Mouse (Mus musculus): ENCODE measurements around the gene Agmo. TPM values are rescaled to one million over a fixed set of nuclear protein-coding genes. Genes with fewer than 3 reads are reported as not detected.
A peak's percentile ranks its signal among the peaks of the same experiment; 100 is the strongest.

The Agmo gene
- total RNA-seq, 2 experiments from 2014 or later = 1.3 to 1.6 TPM

DNA sequence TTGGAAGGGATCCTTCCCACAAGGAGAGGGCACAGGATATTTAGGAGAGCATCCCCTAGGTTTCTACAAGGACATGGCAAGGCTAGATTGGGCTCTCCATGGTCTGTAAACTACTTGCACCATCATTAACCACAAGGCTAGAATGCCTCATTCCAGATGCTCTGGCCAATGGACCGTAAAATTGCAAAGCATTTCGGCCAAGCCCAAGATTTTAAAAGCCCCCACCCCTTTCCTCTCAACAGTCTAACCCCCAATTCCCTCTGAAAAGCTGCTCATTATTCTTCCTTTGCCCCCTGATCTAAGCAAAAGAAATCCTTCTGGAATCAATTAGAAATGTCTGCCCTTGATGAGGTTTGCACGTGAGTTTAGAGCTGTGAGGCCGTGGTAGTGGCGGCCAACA, 185.3 kb downstream of the Agmo start:
- no peak for DNase-seq (ENCODE audit: low spot score)

DNA sequence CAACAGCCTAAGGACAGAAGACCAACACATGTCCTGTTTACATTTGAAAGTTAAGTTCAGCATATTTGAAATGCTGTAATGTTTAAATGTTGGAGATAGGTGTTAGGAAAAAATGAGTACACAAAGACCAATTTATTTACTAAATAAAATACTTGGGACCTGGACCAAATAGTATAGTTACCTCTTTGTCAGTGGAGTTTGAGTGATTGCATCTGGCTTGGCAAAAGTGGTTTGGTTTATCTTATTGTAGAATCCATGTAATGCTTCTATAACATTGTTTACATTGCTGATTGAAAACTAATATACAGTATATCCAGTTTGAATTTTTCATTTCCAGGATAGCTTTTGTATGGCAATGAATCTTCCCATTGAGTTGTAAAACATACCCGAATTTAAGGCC, 193.0 kb downstream of the Agmo start:
- no peak for DNase-seq (ENCODE audit: low spot score)

DNA sequence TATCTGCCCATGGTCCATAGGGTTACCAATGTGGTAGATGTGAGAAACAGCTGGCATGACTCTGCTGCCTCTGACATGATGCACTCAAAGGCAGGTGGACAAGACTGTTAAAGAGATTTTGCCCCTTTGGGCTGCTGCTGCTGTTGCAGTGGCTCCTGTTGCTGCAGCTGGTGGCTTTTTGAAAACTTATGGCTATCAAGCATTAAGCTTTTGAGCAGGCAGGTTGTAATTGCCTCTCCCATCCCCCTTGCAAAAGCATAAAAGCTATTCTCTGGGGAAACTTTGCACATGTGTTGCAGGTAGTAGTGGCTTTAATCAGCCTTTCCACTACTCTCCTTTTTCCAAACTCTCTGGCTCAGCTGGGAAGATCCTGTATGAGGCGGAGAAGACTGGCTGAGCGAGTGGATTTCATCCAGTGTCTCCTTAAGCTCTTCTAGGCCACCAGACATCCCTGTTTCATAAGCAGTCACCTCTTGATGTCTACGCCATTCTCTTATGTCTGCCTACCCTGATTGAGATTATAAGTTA, 201.1 kb downstream of the Agmo start:
- no peak for DNase-seq (ENCODE audit: low spot score)

DNA sequence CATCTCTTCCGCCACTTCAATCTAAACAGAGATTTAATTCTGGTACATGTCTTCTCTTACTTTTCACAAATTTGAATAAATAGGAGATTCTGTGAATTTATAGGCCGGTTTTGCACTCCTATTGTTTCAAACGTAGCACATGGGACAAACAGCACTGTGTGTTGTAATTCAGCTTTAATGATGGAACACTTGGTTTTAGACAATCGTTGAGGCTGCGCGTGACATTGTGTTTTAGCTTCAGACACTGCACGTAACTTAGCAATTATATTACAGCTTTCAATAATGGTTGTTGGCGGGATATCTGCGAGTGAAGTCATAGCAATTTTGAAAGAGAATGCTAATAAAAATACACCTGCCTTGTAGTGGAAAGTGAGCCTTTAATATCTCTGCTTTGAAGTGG, 203.8 kb downstream of the Agmo start:
- DNase-seq (ENCODE audit: low spot score) = no peak

DNA sequence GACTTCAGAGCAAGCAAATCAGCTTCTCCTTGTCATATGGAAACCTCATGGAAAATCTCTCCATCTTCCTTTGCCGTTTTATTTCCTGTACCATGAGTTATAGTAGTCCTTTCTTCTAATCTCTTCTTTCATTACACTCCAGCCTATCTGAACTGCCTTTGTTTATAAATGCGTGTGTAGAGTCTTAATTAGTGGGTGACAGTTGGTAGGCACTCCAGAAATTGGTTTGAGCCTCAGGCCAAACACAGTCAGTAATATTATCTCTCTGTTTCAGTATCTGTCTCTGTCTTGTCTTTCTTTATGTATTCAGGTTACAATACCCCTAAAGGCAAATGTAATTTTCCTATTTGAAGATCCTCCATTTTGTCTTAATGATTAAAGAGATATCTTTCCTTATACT, 208.2 kb downstream of the Agmo start:
- no peak for DNase-seq (ENCODE audit: low spot score)

DNA sequence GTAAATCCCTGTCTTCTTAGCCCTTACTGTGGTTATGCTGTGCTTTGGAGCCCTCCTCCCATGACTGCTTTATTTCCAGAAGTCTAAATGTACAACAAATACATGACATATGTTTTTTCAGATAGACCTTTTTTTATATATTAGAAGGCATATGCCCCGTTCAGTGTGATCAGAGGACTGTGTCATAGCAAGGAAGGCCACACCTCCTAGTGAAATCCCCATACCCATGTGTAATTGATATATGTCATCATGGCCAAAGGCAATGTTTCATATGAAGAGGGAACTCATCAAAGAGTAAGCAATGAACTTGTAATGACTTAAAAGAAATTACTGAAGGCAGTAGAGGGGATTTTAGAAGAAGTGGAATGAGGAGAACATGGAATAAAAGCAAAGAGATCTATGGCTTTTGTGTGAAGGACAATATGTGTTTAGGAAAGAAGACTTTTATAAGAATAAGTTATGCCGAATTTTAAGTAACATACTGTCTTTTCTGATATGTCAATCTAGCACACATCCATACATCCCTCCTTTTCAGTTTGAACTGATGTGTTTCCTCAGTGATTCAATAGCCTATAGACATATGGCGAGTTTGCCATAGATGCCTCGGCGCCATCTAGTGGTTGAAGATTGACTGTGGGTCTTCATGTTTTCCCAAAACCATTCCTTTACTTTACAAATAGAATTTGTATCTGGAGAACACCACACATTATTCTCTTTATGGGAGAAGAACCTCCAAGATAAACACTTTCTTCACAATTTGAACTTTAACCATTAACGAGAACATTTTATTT, 209.1 kb downstream of the Agmo start:
- peak; percentile 45 for DNase-seq (ENCODE audit: low spot score)

DNA sequence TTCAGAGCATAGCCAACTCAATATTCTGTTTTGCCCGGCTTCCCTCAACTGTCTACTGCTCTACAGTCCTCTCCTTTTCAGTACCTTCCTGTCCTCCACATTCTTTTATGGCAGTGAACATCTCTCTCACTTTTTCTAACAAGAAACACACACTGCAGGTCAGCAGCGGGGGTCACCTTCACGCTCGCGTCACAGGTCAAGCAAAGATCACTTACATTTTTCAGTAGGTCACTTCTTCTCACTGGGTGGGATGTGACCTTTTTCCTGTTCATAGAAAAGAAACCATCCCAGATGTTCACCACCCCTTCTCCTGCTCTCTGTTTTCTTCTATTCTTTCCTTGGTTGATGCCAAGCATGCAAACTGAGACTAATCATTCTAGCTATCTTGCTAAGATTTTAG, 230.2 kb downstream of the Agmo start:
- no peak for DNase-seq (ENCODE audit: low spot score)

DNA sequence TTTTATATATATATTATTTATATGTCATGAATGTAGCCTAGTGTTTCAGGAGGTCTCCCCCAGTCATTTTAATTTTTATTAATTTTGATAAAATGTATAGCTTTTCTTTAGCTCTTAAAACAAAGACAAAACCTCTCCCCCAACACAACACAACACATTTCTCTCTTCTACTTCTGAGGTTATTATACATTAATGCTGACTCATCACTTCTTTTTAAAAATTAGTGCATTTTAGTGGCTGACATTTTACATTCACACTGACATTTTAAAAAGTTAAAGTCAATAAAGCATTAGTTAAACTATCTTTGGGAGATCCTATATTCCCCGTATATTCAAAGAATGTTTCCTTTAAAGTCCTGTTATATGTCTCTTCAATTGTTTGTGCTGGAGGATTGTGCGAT, 235.4 kb downstream of the Agmo start:
- no peak for DNase-seq (ENCODE audit: low spot score)

DNA sequence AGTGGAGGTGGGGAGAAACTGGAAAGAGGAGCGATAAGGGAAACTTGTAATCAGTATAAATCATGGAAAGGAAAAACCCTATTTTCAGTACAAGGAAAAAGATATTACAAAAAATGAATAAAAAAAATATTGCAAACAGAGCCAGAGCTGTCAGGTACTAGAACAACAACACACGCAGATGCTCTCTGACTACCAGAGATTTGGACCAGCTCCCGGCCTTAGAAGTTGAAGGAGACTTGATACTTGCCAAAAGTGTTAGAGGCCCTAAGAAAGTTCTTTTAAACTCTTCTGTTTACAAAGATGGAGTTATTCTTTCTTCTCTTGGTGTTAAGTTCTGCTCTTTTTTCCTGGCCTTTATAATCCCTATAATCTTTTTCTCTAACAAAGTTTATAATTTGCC, 246.6 kb downstream of the Agmo start:
- peak; percentile 13 for DNase-seq (ENCODE audit: low spot score)

DNA sequence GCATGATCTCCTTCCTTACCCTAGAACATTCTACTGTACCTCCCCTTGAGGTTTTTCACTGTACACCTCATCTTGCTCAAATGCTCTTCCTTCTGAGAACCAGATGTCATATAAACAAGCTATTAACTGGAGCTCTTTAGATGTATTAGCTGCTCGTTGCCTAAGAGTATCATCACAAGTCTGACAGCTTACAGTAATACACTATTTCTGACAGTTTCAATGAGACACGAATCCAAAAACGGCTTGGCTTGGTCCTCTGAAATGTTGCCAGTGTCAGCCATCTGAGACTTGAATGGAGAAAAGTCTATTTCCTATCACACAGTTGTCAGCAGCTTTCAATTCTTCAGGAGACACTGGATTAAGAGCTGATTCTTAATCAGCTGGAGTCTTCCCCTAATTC, 257.4 kb downstream of the Agmo start:
- DNase-seq (ENCODE audit: low spot score) = no peak

DNA sequence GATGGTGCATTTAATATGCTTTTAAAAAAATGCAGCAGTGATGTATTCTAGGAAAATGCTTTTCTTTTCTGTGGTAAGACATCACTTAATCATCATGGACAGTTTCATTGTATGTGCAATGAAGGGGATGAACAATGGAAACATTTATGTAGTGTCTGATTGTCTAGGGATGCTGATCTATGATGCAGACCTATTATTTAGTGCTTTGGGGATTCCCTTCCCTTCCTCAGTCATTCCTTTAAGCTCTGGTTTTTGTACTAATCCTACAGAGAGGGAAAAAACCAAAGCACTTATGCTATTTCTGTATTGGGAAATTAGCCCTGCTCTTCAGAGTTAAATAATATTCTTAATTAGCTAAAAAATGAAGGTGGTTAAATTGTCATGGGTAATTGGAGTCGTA, 266.0 kb downstream of the Agmo start:
- DNase-seq (ENCODE audit: low spot score) = no peak

DNA sequence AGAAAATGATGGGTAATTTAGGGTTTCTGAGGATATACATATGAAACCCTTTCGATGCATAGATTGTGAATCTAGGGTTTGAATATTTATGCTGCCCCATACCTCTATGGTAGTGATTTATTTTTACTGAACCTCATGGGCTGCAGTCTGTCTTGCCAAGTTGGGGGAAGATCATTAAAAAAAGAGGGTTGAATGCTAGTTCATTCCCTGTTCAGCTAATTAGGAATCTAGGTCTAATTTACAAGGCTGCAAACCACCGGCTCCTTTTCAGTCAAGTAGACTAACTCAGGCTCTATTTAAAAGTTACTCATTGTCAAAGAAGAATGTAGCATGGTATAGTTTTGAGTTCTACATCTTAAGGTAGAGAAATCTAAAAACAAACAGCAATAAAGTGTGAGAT, 266.4 kb downstream of the Agmo start:
- DNase-seq (ENCODE audit: low spot score) = no peak

DNA sequence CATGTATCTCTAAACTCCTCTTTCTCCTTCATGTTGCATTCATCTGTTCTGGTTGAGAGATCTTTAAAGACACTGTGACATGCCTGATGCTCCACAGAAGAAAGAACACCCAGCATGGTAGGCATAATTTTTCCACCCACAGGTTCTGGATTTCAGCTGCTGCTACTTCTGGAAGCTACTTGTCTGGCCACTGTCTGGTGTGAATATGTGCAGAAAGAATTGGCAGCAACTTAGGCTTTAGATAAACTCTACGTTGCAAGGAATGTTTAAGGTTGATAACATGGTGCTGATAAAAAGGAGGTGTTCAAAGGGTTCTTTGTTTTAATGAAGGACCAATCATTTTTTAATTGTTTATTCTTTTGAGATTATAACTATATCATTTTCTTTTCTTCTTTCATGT, 280.3 kb downstream of the Agmo start:
- no peak for DNase-seq (ENCODE audit: low spot score)

DNA sequence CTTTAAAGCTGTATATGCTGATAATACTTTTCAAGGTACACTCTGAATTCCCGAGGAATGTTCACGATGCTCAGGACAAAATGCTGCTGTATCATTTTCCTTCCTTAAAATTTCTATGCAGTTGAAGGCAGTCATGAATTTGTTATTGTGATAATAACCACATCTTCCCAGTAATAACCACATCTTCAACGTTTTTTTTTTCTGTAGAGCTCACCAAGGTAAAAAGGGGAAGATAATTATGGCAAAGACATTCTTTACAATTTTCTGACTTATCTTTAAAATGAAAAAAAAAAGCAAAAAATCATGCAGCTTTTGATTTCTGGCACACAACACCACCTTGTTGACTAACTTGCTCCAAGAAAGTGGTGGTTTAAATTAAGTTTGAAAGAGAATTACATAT, 283.2 kb downstream of the Agmo start:
- no peak for DNase-seq (ENCODE audit: low spot score)

DNA sequence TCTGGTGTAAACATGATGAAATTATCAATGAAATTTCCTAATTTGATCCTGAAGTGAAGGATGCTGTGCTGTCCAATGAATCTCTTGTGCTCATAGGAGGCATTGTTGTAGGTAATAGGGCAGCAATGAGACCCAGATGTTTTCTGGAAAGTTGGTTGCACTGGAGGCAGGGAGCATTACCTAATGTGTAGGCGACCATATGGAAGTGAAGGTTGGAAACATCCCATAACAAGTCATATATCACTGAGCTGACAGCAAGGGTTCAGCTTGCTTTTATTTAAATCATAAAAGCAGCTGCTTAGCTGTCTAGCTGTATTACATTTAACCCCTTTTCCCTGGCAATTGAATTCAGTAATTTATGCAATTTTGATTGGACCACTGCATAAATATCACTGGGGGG, 299.6 kb downstream of the Agmo start:
- DNase-seq (ENCODE audit: low spot score) = no peak

DNA sequence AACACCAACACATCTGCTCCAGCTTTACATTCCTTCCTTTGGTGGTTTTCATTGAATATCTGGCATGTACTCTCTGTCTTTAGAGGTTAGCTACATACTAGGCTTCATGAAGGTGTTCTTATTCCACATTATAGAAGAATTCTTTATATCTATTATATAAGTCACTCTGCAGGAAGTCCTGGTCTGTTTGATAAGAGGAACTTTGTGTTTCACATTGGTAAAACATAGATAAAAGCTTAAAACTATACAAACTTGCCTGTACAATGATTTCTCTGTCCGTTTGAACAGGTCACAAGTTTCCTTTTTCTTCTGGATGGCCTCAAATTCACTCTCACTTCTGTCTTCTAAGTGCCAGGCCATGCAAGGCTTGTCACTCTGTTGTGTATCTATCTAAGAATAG, 316.8 kb downstream of the Agmo start:
- DNase-seq (ENCODE audit: low spot score) = no peak

DNA sequence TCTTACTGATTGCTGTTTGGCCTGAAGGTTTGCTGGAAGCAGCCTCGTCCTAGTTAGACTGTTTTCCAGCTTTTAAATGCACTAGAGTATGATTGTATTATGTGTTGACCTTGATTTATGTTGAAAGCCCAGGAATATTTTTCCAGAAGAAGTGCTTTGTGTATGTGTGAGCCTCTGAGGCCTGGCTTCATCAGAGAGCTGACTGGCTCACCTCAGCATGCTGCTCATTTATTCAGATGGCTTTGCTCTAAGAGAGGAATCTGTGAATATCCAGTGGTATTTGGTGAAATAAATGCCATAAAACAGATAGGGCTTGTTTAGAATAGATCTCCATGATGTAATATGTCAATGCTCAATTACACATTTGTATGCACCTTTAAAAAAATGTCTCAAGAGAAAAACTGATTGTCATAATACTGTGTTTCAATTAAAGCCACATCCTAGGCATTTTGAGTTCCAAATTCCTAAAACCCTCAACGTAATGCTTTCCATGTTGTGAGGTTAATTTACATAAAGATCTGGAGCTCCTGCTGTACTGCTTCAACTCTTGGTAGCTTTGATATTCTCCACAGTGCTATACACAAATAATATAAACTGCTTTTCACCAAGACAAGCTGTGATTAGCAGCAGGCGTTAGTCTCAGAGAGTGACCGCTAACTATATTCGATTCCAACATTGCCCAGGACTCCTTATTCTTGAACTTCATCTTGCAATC, 324.6 kb downstream of the Agmo start:
- peak; percentile 5 for DNase-seq (ENCODE audit: low spot score)

DNA sequence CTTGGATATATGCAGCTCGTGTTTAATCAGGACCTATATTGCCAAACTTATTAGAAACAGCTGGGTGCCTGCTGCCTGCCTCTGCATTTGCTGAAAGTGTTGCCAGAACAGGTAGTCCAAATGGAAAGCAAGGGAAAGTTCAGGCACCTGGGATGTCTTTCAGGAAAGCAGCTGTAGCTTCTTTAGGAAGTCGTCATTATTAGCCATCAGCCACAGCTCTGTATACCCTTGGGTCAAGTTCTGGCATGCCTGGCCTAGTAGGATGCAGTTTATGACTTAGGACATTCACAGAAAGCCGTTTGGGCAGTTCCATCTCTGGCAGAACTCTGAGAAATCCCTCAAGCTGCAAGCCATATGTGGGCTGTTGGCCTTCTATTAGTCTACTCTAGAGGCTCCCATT, 330.5 kb downstream of the Agmo start:
- DNase-seq (ENCODE audit: low spot score) = no peak

DNA sequence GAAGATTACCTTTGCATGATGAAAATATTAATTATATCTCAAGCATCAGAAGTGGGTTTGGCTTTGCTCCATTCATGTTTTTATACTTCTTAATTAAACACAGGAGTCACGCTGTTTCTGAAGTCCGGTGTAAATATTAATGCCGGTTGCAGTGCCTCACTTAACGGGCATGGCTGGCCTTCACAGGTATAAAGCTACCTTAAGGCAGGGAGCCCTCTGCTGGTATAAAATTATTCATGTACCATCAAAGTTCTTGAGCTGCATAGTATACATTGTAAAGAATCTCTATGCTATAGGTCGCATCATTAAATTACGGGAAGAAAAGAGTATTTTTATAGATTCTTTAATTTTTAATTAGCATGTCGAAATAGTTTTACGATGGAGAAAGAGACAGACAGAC, 341.3 kb downstream of the Agmo start:
- DNase-seq (ENCODE audit: low spot score) = no peak

DNA sequence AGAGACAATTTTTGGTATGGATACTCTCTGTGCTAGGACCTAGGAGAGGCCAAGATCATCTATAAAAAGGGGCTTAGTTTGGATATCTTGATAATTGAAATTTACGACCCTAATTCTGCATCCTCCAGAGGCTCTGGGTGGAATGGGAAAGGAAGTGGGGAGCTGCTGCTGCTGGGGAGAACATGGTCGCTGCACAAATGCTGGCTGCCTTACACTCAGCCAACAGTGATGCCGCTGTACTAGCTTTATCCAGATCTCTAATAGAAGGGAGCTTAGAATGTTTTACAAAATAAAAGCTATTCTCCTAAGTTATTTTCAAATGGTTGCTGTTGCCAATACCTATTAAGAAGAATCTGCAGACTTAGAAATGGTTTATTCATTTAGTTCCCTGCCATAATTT, 351.4 kb downstream of the Agmo start:
- no peak for DNase-seq (ENCODE audit: low spot score)

DNA sequence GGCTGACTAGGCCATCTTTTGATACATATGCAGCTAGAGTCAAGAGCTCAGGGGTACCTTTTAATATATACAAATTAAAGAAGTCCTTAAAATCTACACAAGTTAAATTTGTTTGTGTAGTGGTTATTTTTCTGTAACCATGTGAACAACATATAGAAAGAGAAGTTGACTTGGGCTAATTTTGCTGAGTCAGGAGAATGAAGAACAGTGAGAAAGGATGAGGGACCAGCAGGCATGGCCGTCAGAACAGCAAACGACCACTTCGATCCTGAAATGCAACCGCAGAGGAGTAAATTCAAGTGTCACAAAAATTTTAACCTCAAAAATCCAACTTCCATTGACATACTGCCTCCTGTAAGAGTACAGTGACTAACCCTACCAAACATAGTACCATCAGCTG, 371.4 kb downstream of the Agmo start:
- no peak for DNase-seq (ENCODE audit: low spot score)

DNA sequence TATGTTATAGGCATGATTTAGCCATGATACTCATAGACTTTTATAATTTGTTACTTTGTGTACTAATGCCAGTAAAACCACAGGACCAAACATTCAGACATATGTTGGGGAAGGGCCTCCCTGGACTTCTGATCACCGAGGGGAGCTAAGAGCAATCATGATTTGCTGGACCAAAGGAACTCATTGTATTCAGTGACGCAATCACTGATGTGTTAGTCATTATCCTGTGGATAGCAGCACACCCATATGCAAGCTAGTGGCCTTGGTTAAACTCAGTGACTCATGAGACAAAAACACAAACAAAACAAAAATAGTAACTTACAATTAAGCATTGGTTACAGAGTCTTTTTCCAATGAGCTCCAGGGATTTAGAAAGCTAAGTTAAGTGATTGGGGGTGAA, 373.3 kb downstream of the Agmo start:
- DNase-seq (ENCODE audit: low spot score) = no peak

DNA sequence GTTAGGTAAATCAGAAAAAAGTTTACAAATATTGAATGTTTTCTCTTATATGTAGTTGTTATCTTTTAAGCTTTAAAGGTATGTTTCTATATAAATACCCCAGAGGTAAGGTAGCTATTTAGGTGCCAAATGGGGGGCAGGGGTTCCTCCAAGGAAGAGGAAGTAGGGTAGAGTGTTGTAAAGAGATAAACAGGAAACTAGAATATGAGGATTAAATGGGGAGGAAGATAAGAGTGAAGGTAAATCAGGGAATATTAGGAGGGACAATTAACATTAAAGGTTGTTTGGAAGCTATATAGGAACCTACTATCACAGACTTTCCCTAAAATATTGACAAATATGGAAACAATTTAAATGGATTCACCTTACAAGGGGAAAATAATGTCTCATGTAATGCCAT, 382.6 kb downstream of the Agmo start:
- DNase-seq (ENCODE audit: low spot score) = no peak
